Mouse (Mus musculus) kidney, postnatal 0 days (tissue): ENCODE measurements at regions not wholly inside any gene's neighbourhood (a gene's known extent, or its start where the extent isn't known, plus 50 kb on each side); places are given as distances from the start of the nearest gene placed in this dataset.
A peak's percentile ranks its signal among the peaks of the same experiment; 100 is the strongest.

Experiments used
- ATAC-seq: fragments of 200-750 bp; cut with Nextera tagmentation; replicated peaks from 2 replicates; pipeline ENCODE4 v1.8.0; 2017; ENCODE audit warnings: low read depth, moderate number of reproducible peaks, moderate TSS enrichment, moderate library complexity; ENCODE audit not compliant: low FRiP score
- DNase-seq: peaks from one replicate; pipeline ENCODE4 v3.0.0-alpha.2; 2016; ENCODE audit warnings: low spot score
- H3K27ac ChIP-seq: fragments of 300-500 bp; sonication (generic); 2 replicates; pipeline ENCODE4 v1.5.1; 2014; ENCODE audit warnings: mild to moderate bottlenecking
- H3K27me3 ChIP-seq: fragments of 300-500 bp; sonication (generic); 2 replicates; pipeline ENCODE4 v1.6.1; 2014; ENCODE audit warnings: low read length, mixed read lengths; ENCODE audit not compliant: insufficient read depth
- H3K36me3 ChIP-seq: fragments of 300-500 bp; sonication (generic); 2 replicates; pipeline ENCODE4 v1.6.1; 2014; ENCODE audit warnings: low read length, mixed read lengths; ENCODE audit not compliant: insufficient read depth
- H3K4me1 ChIP-seq: fragments of 300-500 bp; sonication (generic); replicated peaks from 2 replicates; pipeline ENCODE4 v1.6.1; 2014; ENCODE audit warnings: antibody characterized with exemption, low read length, mixed read lengths; ENCODE audit not compliant: insufficient read depth
- H3K4me2 ChIP-seq: fragments of 300-500 bp; sonication (generic); 2 replicates; pipeline ENCODE4 v1.6.1; 2014; ENCODE audit warnings: mild to moderate bottlenecking, low read length, moderate library complexity, mixed read lengths
- H3K4me3 ChIP-seq: fragments of 300-500 bp; sonication (generic); replicated peaks from 2 replicates; pipeline ENCODE4 v1.5.1; 2014; ENCODE audit warnings: low read depth, low read length
- H3K9ac ChIP-seq: fragments of 300-500 bp; sonication (generic); 2 replicates; pipeline ENCODE4 v1.6.1; 2014; ENCODE audit warnings: low read depth, low read length
- H3K9me3 ChIP-seq: fragments of 300-500 bp; sonication (generic); replicated peaks from 2 replicates; pipeline ENCODE4 v1.6.1; 2016; ENCODE audit warnings: low read length, inconsistent platforms, mixed read lengths
- CTCF ChIP-seq: IDR thresholded peaks from 2 replicates; pipeline ENCODE4 v1.5.1; 2016; ENCODE audit warnings: antibody characterized with exemption, low read depth, mild to moderate bottlenecking, moderate library complexity
- WGBS: fragments of 180-500 bp; shearing (Covaris S2); extraction: QIAGEN DNeasy Blood & Tissue Kit; methylation state at CpG from one replicate; pipeline ENCODE4 v1.1.7; 2014; 5-methylcytosine and 5-hydroxymethylcytosine counted together

- H3K4me2 ChIP-seq = no peak overlapping the region
- H3K9ac ChIP-seq = no peak overlapping the region
- no peak overlapping the region for H3K27ac ChIP-seq
- no peaks in the 10 kb centered on the region for H3K27me3 ChIP-seq
- DNase-seq (no peak), ATAC-seq (no peak)
- H3K9me3 ChIP-seq = no peaks in the 10 kb centered on the region
- TF ChIP-seq CTCF = no peak
- H3K4me1 ChIP-seq = peaks cover 9% of the 10 kb centered on the region; the same call in 1 of the 2 replicates
- no peaks in the 10 kb centered on the region for H3K36me3 ChIP-seq
- H3K4me3 ChIP-seq = no peak overlapping the region
- WGBS = 17% methylated on average over 5 of the region's 6 CpGs
These were observed 262.1 kb downstream of the Ajap1 start for GRCm38 (mm10) chr4:153220485-153220884.

- Histone ChIP-seq H3K36me3 (no peaks in the 10 kb centered on the region), H3K9ac (no peak overlapping the region), H3K4me1 (peaks cover 9% of the 10 kb centered on the region; the same call in 1 of the 2 replicates), H3K9me3 (no peaks in the 10 kb centered on the region), H3K27ac (no peak overlapping the region), H3K4me2 (no peak overlapping the region), H3K27me3 (no peaks in the 10 kb centered on the region), H3K4me3 (no peak overlapping the region)
- ATAC-seq (peak; percentile 33; the same call in 1 of the 2 replicates), DNase-seq (peak; percentile 71)
- TF ChIP-seq CTCF = no peak
- WGBS = 22% methylated on average over 7 of the region's 7 CpGs
These were observed 262.5 kb downstream of the Ajap1 start for GRCm38 (mm10) chr4:153220074-153220473.

GRCm38 (mm10) chr4:153217541-153217980 lies 265.1 kb downstream of the Ajap1 start:
- H3K9me3 ChIP-seq = no peaks in the 10 kb centered on the region
- ATAC-seq (0 out of 2 replicates have a peak, but pooled peaks have one; percentile 17), DNase-seq (peak; percentile 16)
- 50% methylated on average over 9 of the region's 9 CpGs for WGBS
- peaks cover 9% of the 10 kb centered on the region; the same call in 1 of the 2 replicates for H3K4me1 ChIP-seq
- no peak for TF ChIP-seq CTCF
- no peak overlapping the region for H3K4me2 ChIP-seq
- no peak overlapping the region for H3K27ac ChIP-seq
- no peak overlapping the region for H3K4me3 ChIP-seq
- no peaks in the 10 kb centered on the region for H3K27me3 ChIP-seq
- no peak overlapping the region for H3K9ac ChIP-seq
- H3K36me3 ChIP-seq = no peaks in the 10 kb centered on the region

GRCm38 (mm10) chr4:153212095-153212494 lies 270.5 kb downstream of the Ajap1 start:
- ATAC-seq (no peak), DNase-seq (no peak)
- no peak for TF ChIP-seq CTCF
- no peaks in the 10 kb centered on the region for H3K36me3 ChIP-seq
- 30% methylated on average over 11 of the region's 11 CpGs for WGBS
- no peak overlapping the region for H3K4me3 ChIP-seq
- H3K27ac ChIP-seq = no peak overlapping the region
- H3K4me2 ChIP-seq = no peak overlapping the region
- H3K27me3 ChIP-seq = no peaks in the 10 kb centered on the region
- H3K9ac ChIP-seq = no peak overlapping the region
- H3K9me3 ChIP-seq = no peaks in the 10 kb centered on the region
- H3K4me1 ChIP-seq = no peaks in the 10 kb centered on the region

GRCm38 (mm10) chr4:153208822-153209221 lies 273.8 kb downstream of the Ajap1 start:
- WGBS = 64% methylated on average over 2 of the region's 2 CpGs
- no peak for TF ChIP-seq CTCF
- no peak overlapping the region for H3K4me3 ChIP-seq
- H3K9ac ChIP-seq = no peak overlapping the region
- no peak for DNase-seq
- 0 out of 2 replicates have a peak, but pooled peaks cover 3% of the 10 kb centered on the region for H3K4me1 ChIP-seq
- H3K4me2 ChIP-seq = no peak overlapping the region
- no peaks in the 10 kb centered on the region for H3K27me3 ChIP-seq
- no peaks in the 10 kb centered on the region for H3K36me3 ChIP-seq
- ATAC-seq = no peak
- H3K27ac ChIP-seq = no peak overlapping the region
- H3K9me3 ChIP-seq = no peaks in the 10 kb centered on the region

GRCm38 (mm10) chr4:153208215-153208614 lies 274.4 kb downstream of the Ajap1 start:
- DNase-seq (no peak), ATAC-seq (no peak)
- no peaks in the 10 kb centered on the region for H3K27me3 ChIP-seq
- no peak overlapping the region for H3K27ac ChIP-seq
- no peaks in the 10 kb centered on the region for H3K36me3 ChIP-seq
- no peak for TF ChIP-seq CTCF
- H3K4me1 ChIP-seq = 0 out of 2 replicates have a peak, but pooled peaks cover 3% of the 10 kb centered on the region
- 51% methylated on average over 6 of the region's 6 CpGs for WGBS
- H3K9me3 ChIP-seq = no peaks in the 10 kb centered on the region
- no peak overlapping the region for H3K4me2 ChIP-seq
- no peak overlapping the region for H3K4me3 ChIP-seq
- no peak overlapping the region for H3K9ac ChIP-seq
